Mouse (Mus musculus): ENCODE data around the gene Ces1f.
"Not testable (repeated sequence)": the region's sequence is repeated elsewhere in the genome, so short reads cannot be mapped to it uniquely, and the experiment has no call there.

The Ces1f gene

GRCm38 (mm10) chr8:93279556-93279955 lies at the start of gene Ces1f:
Ces1f (minus strand) TSS chr8:93279747.
- DNase-seq (ENCODE audit: low spot score) = no peak

DNA sequence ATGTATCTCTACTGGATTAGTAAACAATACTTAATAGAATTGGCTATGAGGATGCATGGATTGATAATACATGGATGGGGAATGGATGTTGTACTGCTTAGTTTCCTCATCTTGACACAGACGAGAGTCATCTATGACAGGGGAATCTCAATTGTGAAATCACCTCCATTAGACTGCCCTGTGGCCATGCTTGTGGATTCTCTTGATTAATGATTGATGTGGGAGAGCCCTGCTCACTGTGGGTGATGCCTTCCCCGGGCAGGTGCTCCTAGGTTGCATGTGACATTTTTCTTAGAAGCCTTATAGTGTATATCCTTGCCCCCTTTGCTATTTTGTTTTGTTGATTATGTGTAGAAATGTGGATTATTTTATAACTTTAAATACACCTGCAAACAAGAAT lies 45.6 kb upstream of the Ces1f start:
- DNase-seq (ENCODE audit: low spot score) = no peak

DNA sequence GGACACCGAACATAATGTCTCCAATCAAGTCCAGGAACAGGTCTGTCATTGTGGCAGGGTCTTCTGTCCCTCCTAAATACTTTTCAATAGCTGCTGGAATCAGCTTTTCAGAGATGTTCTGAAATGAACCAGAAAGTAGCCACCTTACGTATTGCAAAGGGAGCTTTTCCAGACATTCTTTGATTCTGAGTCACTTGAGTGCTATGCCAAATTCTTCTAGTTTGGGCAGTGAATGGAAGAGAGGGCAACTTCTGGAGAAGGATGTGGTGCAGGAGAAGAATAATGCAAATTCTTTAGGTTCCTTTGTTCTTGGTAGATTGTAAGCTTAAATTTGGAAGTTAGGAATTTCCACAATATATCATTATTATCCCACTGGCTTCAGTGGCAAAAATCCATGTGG lies 37.5 kb upstream of the Ces1f start:
- no peak for DNase-seq (ENCODE audit: low spot score)

GRCm38 (mm10) chr8:93315557-93315956 lies 36.0 kb upstream of the Ces1f start:
- no peak for DNase-seq (ENCODE audit: low spot score)

GRCm38 (mm10) chr8:93283896-93284295 lies 4.3 kb upstream of the Ces1f start:
- DNase-seq (ENCODE audit: low spot score) = no peak

DNA sequence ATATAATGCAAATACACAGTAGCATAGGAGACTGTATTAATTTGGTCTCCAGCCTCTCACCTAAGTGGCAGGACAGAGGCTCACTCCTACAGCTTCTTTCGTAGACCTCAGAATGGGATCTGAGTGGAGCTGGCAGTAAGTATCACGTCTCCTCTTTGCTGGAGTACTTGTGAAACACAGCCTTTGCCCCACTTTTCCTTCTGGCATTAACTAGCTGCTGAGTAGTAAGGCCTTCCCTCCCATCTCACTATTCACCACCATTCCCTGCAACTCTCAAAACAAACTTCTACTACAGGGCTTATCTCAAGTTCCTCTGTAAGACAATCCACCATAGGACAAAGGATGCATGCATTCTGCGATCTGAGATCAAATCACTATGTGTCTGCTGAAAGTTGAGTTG lies 2.8 kb upstream of the Ces1f start:
- DNase-seq (ENCODE audit: low spot score) = no peak

- no peak for DNase-seq (ENCODE audit: low spot score)
Observed at GRCm38 (mm10) chr8:93278176-93278805, 1.3 kb downstream of the Ces1f start.

GRCm38 (mm10) chr8:93274609-93275008 lies 4.9 kb downstream of the Ces1f start:
- no peak for DNase-seq (ENCODE audit: low spot score)

DNA sequence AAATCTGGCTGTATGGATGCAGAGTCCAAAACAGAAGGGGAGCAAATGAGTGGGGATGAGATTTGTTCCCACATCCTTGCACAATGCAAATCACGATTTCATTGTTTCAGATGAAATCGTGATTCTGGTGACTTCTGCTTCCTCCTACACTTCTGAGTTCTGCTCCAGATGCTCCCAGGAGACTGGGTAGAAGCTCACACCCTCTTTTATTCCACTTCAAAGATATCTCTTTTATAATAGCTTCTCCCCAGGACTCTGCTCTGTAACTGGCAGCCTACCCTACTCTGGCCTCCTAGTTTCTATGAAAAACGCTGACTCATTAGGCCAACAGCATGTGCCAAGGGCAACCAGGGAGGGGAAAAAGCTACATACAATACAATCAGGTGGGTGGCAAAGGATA lies 6.2 kb downstream of the Ces1f start:
- DNase-seq (ENCODE audit: low spot score) = no peak

DNA sequence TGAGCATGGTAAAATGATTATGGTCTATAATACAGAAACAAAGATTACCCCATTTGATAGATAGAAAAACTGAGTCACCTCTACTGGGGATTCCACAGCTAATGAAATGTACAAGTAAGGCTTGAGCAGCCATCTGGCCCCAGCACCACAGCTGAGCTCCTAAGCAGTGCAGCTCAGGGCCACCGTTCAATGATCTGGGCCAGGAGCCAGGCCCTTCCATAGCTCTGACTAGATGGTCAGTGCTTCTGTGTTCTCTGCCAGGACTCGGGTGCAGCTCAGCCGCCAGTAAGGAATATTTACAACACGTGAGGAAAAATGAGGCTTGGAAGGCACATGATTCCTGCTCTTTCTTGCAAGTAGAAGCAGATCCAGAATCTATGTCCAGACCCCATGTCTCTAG lies 6.9 kb downstream of the Ces1f start:
- DNase-seq (ENCODE audit: low spot score) = no peak

DNA sequence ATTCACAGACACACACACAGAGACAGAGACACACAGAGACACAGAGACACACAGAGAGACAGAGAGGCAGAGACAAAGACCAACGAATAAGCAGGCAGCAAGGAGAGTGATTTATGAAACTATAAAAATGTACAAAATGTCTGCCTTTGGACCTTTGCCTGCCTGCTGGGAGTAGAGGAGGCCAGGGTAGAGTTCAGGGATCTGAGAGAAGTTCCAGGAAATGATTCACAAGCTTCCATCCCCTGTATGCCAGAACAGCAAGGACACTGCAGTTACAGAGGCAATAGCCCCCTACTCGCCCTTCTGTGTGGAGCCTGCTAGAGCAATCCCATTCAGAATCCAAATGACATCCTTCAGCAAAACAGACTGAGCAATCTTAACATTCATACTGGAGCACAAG lies 18.1 kb downstream of the Ces1f start:
- no peak for DNase-seq (ENCODE audit: low spot score)

GRCm38 (mm10) chr8:93252400-93252925 lies 27.1 kb downstream of the Ces1f start:
- DNase-seq (ENCODE audit: low spot score) = no peak

- DNase-seq (ENCODE audit: low spot score) = no peak
Observed at GRCm38 (mm10) chr8:93246057-93246456, 33.5 kb downstream of the Ces1f start.

- no peak for DNase-seq (ENCODE audit: low spot score)
Observed at GRCm38 (mm10) chr8:93239884-93240283, 39.7 kb downstream of the Ces1f start.

GRCm38 (mm10) chr8:93235681-93236080 lies 43.9 kb downstream of the Ces1f start:
- DNase-seq (ENCODE audit: low spot score) = no peak

DNA sequence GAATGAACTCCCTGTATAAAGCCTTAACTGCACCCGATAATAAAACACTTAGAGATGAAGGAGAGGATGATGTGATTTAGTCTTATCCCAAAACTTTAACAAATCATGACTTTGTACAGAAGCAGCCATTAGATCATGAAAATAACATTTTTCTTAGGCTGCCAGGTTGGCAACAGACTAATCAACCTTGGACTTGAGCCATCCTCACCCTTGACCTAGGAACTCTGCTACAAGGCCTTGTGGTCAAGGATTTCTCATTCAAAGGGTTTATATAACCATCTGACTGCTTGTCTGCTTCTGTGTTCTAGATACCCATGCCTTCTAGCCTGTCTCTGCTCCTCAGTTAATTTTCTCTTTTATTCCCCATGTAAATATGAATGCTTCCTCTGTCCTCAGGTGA lies 44.8 kb downstream of the Ces1f start:
- no peak for DNase-seq (ENCODE audit: low spot score)

GRCm38 (mm10) chr8:93234068-93234467 lies 45.5 kb downstream of the Ces1f start:
- no peak for DNase-seq (ENCODE audit: low spot score)

DNA sequence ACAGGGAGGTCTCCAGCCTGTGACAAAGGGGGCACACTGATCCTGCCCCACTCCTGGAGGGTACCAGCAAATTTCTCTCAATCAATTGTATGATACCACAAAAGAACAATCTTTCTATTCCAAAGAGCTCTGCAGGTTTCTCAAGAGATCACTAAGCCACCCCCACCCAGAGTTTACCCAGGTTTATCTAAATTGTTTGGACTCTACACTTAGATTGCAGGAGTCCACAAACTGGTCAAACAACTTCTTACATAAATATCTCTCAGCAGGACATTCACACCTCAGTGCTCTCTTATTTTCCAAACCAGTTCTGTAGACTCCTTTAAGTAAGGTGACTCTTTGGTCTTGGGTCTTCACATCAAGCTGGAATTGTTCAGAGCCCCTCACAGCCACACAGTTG lies 50.1 kb downstream of the Ces1f start, which contains the start of gene Ces1e:
Gene Ces1e, minus strand, starts transcription at position 174 of the 400 bp plus-strand sequence.
- DNase-seq (ENCODE audit: low spot score) = no peak

GRCm38 (mm10) chr8:93228673-93229370 lies 50.7 kb downstream of the Ces1f start:
- DNase-seq (ENCODE audit: low spot score) = no peak

- DNase-seq (ENCODE audit: low spot score) = not testable (repeated sequence)
Observed at GRCm38 (mm10) chr8:93226471-93226870, 53.1 kb downstream of the Ces1f start.

DNA sequence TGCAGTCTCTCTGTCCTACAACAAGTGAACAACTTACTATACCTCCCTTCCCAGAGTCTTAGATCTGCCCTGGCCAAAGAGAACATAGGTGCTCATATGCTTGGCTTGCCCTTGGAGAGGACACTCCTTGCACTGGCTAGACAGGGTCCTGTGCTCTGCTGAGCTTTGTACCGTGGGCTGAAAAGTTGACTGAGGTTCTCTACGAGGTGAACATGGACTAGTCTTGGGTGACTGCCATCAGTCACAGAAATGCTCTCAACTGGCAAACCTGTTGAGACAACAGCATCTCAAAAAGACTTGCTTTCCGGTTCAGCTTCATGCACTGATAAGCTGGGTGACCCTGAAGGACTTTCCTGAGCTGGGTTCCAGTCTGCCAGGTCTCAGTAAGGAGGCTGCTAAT lies 57.7 kb downstream of the Ces1f start:
- DNase-seq (ENCODE audit: low spot score) = no peak

GRCm38 (mm10) chr8:93217867-93218266 lies 61.7 kb downstream of the Ces1f start:
- DNase-seq (ENCODE audit: low spot score) = no peak

- DNase-seq (ENCODE audit: low spot score) = no peak
Observed at GRCm38 (mm10) chr8:93217375-93217774, 62.2 kb downstream of the Ces1f start.

DNA sequence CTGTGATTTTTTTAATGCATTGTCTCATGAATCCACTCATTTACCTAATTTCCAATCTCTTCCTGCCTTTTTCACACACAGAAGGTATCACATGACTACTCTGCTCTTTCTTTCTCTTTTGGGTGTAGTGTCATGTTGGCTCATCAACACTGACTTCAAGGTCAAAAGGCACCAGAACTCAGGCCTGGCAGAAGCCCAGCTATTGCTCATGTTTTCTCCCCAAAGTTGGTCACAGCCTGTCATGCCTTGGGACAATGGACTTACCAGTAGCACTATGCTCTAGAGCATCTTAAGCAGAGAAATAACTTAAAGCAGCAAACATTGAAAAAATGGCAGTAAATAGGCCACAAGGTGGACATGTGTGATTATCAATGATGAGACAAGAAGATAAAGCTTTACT lies 68.5 kb downstream of the Ces1f start:
- DNase-seq (ENCODE audit: low spot score) = no peak

Measured in c-Kit-positive CD71-positive TER-119-positive erythroid progenitor cells, embryonic 14.5 days (primary cell).